Mouse (Mus musculus) stomach, postnatal 0 days (tissue): ENCODE data around the gene Tpst1.

ENCODE experiments used
- CTCF ChIP-seq: IDR thresholded peaks from 2 replicates; pipeline ENCODE4 v1.5.1; 2016; ENCODE audit warnings: antibody characterized with exemption, low read depth, mild to moderate bottlenecking, moderate library complexity
- EP300 ChIP-seq: optimal IDR thresholded peaks from 2 replicates; pipeline ENCODE3; 2016; ENCODE audit warnings: antibody characterized with exemption

DNA sequence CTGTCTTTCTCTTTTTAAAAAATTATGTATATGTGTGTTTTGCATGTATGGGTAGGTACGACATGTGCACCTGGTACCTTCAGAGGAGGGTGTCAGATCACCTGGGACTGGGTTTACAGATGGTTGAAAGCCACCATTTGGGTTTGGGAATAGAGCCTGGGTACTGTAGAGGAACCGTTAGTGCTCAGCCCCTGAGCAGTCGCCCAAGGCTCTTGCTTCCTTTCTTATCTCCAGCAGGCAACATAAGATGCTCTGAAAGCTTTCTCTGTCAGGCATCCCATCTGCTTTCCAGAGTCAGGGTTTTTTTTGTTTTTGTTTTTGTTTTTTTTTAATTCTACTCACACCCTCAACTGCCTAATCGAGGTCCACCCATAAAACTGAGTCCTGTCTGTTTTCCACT, 92.1 kb downstream of the Tpst1 start:
- no peak for TF ChIP-seq CTCF
- TF ChIP-seq EP300, result no peak
